Mouse (Mus musculus): ENCODE measurements around the gene Cacna1a.

DNA sequence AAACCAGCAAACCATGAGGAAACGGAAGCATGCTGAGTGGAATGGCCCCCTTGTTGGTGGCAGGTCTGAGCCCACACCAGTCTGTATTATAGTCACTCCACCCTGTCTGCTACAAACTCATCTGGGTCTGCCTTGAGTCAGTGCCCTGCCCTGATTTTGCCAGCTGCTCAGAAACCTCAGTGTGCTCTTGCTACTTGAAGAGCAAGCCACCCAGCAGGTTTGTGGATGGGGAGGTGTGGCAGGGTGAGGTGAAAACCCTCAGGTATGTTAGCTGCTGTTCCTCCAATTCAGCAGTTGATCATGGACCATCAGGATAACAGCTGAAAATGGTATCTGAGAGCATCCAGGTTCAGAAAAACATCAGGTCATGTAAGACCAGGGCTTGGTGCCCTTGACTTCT is 279.8 kb downstream of the Cacna1a start:
- TF ChIP-seq POLR2A (IDR thresholded peaks at IDR 0.05; ENCODE audit: control insufficient read depth, extremely low read depth, insufficient read depth, low read length, poor library complexity) (no peak), CTCF (IDR thresholded peaks at IDR 0.05; ENCODE audit: borderline replicate concordance, control insufficient read depth, extremely low read depth, insufficient read depth, low read length, poor library complexity) (no peak)
